Mouse (Mus musculus) embryo, embryonic 11 days (tissue): ENCODE results near the gene Arf4.
"Not testable (repeated sequence)": the region's sequence is repeated elsewhere in the genome, so short reads cannot be mapped to it uniquely, and the experiment has no call there.

Experiments
- DNase-seq: peaks from one replicate; pipeline ENCODE4 v3.0.0-alpha.2; 2015

The Arf4 gene

DNA sequence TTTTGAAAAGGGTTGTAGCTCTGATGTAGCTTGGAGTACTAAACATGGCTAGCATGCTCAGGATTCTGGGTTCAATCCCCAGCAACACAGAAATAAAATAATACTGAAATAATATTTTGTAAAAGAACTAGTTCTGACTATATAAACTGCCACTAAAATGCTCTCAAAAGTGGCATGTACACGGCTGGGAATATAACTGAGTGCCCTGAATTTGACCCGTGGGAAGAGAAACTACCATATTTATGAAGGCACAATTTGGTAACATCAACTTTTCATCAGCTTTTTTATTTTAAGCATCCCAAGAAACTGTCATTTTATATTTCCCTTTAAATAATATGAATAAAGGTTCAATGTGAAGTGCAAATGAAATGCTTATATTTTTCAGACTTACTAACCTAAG, 26.0 kb downstream of the Arf4 start:
- no peak for DNase-seq

DNA sequence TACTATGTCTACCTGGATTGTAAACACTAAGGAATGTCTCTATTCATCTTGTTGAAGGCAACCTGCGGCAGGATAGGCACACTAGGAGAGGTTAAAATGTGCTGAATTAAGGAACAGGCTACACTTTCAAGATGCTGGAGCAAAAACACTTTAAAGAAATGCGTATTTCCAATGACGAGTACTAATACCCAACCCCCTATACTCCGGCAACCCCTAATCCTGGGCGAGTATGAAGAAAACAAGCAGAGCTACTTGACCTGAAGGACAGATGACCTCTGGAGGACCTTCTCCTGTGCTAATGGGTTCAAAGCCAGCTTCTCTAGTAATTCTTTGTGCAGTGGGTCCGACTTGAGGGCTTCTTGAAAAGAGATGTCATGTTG, 30.1 kb downstream of the Arf4 start:
- no peak for DNase-seq

DNA sequence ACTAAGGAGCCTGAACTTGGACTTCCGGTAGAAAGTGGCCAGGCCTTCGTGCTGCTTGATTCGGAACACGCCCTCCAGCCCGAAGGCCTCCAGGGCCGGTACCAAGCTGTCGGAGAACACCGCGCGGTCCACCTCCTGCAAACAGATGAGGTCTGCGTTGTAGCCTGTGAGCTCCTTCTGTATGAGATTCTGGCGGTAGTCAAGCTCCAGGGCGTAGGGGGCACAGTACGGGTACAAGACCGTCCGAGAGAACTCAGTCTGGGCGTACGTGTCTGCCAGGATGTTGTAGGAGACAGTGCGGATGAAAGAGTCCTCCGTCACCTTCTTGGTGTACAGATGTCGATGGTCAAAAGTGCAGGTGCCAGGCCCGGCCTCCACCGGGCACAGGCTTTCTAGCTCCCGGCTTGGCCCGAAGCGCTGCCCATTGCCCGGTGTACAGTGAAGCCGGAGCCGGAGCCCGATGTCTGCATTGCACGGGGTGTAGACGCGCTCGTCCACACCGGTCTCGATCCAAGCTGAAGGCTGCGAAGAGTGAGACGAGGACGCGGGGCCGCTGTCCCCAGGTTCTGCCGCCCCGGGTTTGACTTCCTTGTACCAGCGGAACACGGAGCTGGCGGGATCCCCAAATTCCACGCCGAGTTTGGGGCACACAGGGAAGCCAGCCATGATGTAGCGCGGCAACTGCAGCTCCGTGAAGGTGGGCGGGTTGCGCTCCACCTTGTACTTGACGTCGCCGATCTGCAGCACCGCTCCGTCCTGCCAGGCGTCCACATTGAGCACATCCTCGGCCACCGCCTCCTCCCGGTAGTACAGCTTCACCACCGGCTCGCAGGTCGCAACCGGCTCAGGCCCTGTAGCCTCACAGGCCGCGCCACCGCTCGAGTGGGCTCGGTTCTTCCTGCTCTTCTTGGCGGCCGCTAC, 30.8 kb downstream of the Arf4 start:
- DNase-seq = peak; percentile 64

DNA sequence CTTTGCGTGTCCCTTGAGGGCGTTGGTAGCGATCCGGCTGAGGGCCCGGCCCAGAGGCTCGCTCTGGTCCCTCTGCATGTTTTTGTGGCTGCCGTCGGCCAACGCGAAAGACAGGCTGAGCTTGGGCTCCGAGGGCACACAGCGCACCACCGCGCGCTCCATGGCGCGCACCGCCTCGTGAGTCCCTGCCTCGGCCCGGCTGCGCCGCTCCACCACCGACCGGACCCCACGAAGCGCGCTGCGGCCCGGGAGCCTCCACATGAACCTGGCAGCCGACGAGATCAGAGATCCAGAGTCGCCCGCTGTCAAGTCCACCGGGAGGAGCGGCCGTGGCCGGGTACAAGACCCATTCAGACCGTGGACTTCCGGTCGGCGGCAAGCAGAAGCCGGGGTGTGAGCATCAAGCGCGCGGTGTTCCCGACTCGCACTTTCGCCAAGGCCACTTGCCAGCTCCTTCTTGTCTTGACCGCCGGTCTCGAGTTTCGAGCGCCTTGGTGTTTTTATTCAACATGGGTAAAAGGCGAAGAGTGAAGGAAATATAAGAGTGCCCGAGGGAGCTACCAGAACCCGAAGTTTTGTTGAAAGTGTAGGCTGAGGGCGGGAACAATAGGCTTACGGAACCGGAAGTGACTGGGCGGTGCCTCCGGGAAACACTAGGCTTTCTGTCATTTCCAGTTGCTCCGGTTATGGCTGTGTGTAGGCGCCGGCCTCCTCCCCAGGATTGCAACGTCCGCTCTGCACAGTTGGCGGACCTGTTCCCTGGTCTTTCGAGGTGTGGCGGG, 31.6 kb downstream of the Arf4 start, which contains the start of gene Pde12:
Gene Pde12, minus strand, starts transcription at position 592 of the 782 bp plus-strand sequence.
- DNase-seq = peak; percentile 94

DNA sequence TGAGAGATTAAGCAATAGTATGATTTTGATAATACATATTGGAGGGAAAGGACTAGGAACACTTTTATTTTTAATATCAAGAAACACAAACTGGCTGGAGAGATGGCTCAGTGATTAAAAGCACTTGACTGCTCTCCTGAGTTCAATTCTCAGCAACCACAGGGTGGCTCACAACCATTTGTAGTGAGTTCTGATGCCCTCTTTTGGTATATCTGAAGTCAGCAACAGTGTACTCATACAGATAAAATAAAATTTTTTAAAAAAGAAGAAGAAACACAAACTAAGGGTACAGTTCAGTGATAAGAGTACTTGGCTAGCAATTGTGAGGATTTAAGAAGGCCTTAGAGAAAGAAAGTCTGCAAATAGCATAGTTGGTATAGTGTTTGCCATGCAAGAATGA, 33.1 kb downstream of the Arf4 start:
- no peak for DNase-seq

DNA sequence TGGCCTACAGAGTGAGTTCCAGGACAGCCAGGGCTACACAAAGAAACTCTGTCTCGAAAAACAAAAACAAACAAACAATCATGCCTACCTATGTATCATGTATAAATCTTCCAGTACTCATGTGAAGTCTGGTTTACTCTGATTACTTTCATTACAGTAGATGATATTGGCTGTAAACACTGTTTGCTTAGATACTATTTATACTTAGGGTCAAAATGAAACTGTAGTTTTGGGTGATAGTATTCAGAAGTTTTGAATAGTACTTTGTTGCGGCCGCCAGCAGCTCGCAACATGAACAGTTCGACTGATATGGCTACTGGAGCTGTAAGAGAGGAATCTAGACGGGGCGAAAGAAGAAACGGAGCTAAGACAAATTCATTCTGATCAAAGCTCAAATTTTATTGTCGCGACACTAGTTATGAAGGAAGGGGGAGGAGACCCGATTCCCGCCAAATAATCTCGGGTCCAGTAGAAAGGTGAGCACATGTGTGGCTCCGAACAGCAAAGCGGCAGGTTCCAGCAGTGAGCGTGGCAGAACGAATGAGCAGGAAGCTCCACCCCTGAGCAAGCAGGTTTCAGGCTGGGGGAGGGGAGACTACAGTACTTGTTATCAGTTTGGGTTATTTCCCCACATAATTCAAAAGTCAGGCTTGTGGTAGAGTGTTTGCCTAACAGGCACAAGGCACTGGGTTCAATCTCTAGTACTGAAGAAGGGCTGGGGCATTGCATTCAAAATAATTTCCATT, 34.2 kb downstream of the Arf4 start:
- not testable (repeated sequence) for DNase-seq

DNA sequence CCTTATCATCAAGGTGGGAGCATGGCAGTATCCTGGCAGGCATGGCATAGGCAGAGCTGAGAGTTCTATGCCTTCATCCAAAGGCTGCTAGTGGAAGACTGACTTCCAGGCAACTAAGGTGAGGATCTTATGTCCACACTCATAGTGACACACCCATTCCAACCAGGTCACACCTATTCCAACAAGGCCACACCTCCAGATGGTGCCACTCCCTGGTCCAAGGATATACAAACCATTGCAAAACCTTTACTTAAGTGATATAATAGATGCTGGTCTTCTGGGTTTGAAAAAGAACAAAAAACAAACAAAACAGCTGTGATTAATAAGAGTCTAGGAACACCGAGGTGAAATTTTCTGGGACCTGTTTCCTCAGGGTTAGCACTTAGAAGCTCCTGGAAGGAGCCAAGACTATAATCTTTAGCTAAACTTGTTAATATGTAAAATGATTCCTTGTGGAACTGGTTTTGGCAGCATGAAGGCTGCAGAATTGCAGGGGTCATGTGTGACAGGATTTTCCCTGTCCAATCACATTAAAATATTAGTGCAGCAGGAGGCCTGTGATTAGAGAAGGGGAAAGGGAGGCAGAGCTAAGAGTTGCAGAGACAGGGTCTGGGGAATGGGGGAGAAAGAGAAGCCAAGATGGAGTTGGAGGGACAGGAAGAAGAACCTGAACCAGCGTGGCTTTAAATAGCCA, 36.7 kb downstream of the Arf4 start:
- DNase-seq = not testable (repeated sequence)

DNA sequence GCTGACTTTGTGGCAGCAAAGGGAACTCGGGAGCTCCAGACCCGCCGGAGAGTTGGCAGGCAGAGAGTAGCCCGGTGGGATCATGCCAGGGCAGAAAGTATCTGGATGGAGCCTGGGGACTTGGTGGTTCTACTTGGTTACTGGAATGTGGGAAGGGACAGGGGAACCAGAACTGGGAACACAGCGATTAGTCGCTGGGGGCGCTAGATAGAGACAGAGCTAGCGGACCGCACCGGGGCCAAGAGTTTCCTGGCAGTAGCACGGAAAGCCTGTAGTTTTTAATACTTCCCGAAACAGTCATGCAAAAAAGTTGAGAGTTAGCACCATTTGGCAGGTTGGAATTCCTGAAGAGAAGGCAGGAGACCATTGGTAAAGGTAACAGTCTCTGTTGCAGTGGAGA, 37.5 kb downstream of the Arf4 start:
- DNase-seq = peak; percentile 42

DNA sequence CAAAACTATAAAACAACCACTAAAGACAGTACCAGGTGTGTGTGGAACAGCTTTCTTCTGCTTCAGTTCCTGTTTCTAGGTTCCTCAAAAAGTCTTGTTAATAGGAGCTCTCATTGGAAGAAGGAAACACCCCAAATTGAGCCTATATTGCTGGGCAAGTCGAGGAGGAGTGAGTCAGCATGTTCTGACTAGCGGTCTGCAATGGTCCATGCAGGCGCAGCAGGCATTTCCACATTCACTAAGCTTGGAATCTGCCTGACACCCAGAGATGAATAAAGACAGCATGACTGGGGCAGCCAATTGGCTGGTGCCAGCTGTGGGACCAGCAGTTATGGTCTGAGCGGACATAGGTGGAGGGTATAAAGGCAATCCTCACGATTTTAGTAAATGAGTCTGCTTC, 37.9 kb downstream of the Arf4 start:
- no peak for DNase-seq

DNA sequence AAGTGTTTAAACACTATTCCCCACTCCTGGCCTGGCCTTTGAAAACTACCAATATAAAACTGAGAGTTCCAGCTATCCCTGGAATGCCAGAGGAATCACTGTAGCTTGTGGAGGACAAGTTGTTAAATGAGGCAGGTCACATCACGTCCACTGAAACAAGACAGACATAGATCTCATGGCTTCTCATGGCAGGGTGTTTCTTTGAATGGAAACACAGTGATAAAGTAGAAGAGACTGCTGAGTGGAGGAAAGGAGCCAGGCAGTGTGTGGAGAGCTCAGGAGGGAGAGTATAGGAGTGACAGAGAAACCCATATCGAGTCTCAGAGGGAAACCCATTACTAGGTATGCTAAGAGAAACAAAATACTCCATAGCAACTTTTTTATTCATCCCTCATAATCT, 52.9 kb downstream of the Arf4 start:
- DNase-seq = no peak

DNA sequence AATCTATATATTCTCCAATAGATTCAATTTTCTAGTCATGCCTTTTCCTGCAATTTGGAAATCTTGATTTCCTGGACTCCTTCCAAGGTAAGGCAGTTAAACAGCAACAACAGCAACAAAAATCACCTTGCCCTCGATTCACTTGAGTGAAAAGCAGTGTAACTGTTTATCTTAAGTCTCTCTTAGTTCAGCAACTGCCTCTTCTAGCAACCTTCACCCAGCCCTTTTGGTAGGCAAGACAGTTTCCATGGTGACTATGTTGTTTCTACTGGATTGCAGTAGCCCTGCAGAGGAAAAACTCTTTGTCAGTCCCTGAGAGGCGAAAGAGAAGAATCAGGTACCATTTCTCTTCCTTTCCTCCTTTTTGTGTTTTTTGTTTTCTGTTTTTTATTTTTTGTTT, 53.5 kb downstream of the Arf4 start:
- no peak for DNase-seq

DNA sequence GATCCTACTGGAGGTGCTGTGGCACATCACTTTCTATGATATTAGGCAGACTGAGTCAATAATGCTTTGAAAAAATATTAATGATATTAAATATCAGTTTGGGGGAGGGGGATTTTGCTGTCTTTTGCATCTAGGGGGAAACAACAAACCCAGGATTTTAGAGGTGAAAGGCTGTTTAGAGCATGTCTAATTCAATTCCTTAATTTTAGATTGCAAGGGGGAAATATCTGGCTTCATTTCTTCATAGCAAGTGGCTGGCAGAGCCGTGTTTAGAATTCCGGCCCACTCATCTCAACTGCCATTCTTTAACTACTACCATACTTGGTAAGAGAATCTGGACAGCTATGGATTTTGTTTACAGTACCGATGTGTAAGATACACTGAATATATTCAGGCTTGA, 55.1 kb downstream of the Arf4 start, which contains the start of gene Dnah12:
Gene Dnah12, plus strand, starts transcription at position 301 of the 400 bp plus-strand sequence.
- no peak for DNase-seq

DNA sequence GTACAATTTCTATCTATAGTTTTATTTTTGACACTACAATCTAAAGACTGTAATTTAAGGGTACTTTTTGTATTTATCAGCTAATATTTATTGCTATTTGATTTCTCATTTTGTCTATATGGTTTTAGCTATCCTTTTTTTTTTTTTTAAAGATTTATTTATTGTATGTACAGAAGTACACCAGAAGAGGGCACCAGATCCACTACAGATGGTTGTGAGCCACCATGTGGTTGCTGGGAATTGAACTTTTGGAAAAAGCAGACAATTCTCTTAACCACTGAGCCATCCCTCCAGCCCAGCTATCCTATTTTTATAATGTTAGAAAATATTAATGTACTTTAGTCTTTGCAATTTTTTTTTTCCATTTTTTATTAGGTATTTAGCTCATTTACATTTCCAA, 60.0 kb downstream of the Arf4 start:
- DNase-seq = peak; percentile 38

DNA sequence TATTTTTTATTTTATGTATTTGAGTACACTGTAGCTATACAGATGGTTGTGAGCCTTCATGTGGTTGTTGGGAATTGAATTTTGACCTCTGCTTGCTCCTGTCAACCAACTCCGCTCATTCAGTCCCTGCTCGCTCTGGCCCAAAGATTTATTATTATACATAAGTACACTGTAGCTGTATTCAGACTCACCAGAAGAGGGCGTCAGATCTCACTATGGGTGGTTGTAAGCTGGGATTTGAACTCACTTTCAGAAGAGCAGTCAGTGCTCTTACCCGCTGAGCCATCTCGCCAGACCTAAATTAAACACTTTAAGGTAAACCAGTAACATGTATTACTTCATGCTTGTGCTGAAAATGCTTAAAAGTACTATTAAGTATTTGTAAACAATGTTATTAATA, 67.4 kb downstream of the Arf4 start:
- not testable (repeated sequence) for DNase-seq
